Mouse (Mus musculus) c-Kit-positive CD71-negative TER-119-negative erythroid progenitor cells, embryonic 14.5 days (primary cell): ENCODE results near the gene Phka1.
"Not testable (repeated sequence)": the region's sequence is repeated elsewhere in the genome, so short reads cannot be mapped to it uniquely, and the experiment has no call there.

Source experiments
- DNase-seq: peaks from one replicate; pipeline ENCODE4 v3.0.0-alpha.2; 2013; ENCODE audit warnings: low read depth

Phka1 gene

GRCm38 (mm10) chrX:102643823-102644572 lies at the start of gene Phka1:
Gene Phka1 (minus strand): TSS chrX:102644246.
- DNase-seq: peak; percentile 23

- DNase-seq: peak; percentile 1
Measured at GRCm38 (mm10) chrX:102689252-102689651, 45.2 kb upstream of the Phka1 start.

DNA sequence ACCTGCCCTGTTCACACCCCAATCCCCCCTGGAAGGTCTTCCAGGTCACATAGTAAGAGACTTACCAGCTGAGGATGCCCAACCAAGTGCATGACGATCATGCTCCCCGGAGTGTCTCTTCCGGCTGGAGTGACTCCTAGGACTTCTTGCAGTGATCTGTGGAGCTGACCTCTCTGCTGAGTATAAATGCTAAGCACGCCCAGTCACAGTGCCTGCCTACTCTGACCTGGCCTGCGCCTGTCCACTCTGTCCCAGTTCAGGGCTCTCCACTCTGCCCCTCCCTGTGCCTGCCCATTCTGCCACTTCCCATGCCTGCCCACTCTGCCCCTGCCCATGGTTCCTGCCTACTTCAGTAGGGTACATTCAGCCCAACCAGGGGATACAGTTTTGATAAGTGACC lies 42.8 kb upstream of the Phka1 start, which contains the start of gene Gm3880:
Gene Gm3880 (minus strand): TSS at position 101 of the 400 bp plus-strand sequence.
- not testable (repeated sequence) for DNase-seq

- not testable (repeated sequence) for DNase-seq
Measured at GRCm38 (mm10) chrX:102684706-102685105, 40.7 kb upstream of the Phka1 start.

- no peak for DNase-seq
Measured at GRCm38 (mm10) chrX:102666641-102667040, 22.6 kb upstream of the Phka1 start.

DNA sequence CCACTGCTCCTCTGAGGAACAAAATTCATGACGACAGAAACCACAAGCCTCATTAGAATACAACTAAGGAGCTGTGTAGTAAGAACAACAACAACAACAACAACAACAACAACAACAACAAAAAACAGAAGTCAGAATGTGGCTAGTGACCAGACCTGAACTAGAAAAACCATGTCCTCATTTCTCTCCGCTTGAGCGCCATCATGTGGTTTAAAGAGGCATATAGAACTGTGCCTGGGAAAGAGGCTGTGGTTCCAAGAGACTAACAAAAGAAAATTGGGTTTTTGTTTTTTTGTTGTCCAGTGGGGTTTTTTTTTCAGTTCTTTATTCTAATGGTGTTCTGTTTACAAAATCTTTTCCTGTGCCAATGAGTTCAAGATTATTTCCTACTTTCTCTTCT lies 16.7 kb upstream of the Phka1 start:
- DNase-seq: no peak

GRCm38 (mm10) chrX:102645691-102646090 lies 1.6 kb upstream of the Phka1 start:
- no peak for DNase-seq

- no peak for DNase-seq
Measured at GRCm38 (mm10) chrX:102645146-102645545, 1.1 kb upstream of the Phka1 start.

DNA sequence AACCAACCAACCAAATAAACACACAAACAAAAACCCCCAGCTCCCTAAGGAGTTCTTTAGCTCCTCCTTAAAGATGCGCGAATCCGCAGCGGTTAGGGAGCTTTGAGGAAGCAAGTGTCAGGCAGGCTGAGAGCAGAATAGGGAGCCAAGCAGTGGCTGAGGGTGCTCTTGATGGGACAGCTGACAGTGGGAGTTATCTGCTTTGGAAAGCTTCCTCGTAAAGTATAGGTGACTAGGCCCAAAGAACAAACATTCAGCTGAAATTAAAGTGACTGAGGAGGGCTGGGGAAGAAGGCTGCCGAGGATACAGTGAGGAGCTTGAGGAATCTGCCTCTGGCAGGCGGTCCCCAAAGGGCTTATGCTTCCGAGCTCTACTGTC lies 516 bp upstream of the Phka1 start:
- no peak for DNase-seq

DNA sequence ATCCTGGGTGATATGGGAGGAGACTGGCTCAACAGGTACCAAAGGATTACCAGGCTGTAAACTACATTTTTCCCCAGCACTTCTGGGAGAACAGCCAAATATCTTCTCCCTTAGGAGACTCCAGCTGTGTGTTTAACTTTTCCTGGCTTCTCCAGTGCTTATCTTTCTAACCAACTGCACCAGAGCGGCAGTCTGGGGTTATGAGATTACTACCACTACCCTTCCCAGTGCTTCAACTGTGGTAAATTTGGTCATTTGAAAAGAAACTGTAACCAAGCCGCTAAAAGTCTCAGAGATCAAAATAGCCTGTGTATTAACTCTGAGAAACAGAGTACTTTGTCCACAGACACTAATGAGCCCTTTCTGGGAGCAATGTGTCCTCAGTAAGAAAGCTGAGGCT lies 42.8 kb downstream of the Phka1 start:
- DNase-seq: no peak

- no peak for DNase-seq
Measured at GRCm38 (mm10) chrX:102588560-102588959, 55.5 kb downstream of the Phka1 start.

DNA sequence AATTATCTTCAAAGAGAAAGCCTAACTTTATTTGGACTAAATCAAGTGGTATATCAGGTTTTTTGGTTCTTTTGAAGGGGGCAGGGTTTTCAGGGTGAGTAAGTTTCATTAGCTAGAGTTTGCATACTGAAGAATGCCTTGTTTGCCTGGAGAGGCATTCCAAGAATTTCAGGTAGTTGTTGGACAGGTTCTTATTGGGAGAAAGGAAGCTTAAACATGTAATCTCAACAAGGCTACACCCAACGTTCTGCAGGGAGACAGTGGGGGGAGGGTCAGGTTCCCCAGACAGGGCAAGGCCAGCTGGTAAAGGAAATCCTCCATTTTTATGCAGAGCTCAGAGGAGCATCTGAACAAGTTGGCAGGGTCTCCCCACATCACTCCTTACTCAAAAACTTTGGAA lies 72.9 kb downstream of the Phka1 start:
- DNase-seq: no peak

DNA sequence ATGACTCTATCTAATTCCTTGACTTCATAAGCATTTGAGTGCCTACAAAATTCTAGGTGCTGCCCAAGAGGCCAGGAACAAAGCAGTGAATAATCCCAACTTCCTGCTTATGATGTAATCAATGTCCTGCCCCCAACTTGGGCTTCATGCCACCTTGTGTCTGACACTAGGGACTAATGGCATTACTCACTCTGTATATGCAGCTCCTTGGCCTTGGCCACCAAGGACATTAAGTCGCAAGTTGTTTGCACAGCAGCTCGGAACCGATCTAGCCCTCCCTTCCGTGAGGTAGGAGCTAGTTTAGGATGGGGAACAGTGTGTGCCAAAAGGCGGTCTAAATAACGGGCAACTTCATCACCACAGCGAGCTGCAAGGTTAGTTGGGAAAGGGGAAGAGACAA lies 87.1 kb downstream of the Phka1 start:
- no peak for DNase-seq

GRCm38 (mm10) chrX:102509205-102509604 lies 134.8 kb downstream of the Phka1 start:
- DNase-seq: no peak

- DNase-seq: peak; percentile 28
Measured at GRCm38 (mm10) chrX:102504644-102505481, 139.2 kb downstream of the Phka1 start, which contains the start of gene Hdac8. Gene Hdac8 (minus strand): TSS chrX:102505359.

- no peak for DNase-seq
Measured at GRCm38 (mm10) chrX:102504179-102504578, 139.9 kb downstream of the Phka1 start.

GRCm38 (mm10) chrX:102493992-102494730 lies 149.9 kb downstream of the Phka1 start:
- DNase-seq: no peak

DNA sequence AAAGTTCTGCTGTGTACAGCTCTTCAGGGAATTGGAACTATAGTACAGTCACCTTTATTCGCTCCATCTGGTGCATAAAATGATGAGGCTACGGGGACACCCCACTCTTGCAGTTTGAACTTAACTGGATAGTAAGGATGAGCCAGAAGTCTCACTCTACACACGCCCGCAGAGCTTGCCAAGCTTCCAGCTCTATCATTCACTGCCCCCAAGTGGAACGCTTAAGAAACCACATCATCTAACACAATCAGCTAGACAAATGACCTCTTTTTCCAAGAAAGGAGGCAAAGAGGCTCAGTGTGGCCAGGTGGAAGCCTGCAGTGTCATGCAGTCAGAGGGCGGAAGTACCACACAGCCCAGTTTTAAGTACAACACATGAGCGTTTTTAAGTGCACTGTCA lies 158.5 kb downstream of the Phka1 start:
- no peak for DNase-seq

- DNase-seq: no peak
Measured at GRCm38 (mm10) chrX:102479665-102480064, 164.4 kb downstream of the Phka1 start.

DNA sequence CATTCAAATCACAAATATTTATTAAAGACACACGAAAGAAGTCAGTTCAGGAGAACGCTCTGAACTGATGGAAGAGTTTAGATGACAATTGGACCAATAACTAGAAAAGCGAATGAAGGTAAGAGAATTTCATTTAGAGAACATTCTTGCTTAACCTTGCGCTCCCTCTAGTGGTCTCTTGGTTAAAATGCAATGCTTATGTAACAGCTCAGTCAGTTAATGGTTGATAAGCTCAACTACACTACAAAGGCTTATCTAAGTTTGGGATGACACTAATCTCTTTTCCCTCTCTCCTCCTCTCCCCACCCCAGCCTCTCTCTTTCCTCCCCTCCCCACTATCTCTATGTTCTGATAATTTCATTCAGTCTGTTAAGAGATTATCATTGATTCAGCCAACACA lies 165.1 kb downstream of the Phka1 start:
- peak; percentile 40 for DNase-seq

- no peak for DNase-seq
Measured at GRCm38 (mm10) chrX:102478481-102478880, 165.6 kb downstream of the Phka1 start.

DNA sequence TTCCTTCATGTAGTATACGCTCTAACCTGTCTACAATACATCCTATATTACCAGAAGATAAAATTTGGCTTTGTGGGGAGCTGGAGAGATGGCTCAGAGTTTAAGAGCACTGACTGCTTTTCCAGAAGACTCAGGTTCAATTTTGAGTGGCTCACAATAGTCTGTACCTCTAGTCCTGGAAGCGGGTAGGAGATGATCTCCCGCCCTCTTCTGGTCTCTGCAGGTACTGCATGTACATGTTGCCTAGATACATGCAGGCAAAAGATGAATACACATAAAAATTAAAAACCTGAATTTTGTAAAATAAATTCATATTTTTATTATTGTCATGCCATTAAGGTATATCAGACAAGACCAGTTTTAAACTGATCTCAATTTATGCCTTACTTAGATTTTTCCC lies 167.3 kb downstream of the Phka1 start:
- DNase-seq: peak; percentile 17
